Mouse (Mus musculus) brain, adult 10 weeks (tissue): ENCODE measurements around the gene Umodl1. TPM values are rescaled to one million over a fixed set of nuclear protein-coding genes. Genes with fewer than 3 reads are reported as not detected.

Source experiments
- polyA plus RNA-seq: library from polyadenylated mRNA; stranded (reverse); fragments of 350-450 nt; fragmentation: Illumina TruSeq; extraction: RNeasy Lipid Tissue Mini Kit (QIAGEN cat#74804); gene quantifications from one replicate; pipeline ENCODE4 v1.2.3, GENCODE M21; 2015; ENCODE audit warnings: low read depth, low replicate concordance

Umodl1 gene
- 0.12 TPM for polyA plus RNA-seq

GRCm38 (mm10) chr17:30954340-30954739, at the start of gene Umodl1:
TSS of gene Umodl1 (plus strand) at chr17:30954640.

GRCm38 (mm10) chr17:31057151-31057890, 102.9 kb downstream of the Umodl1 start, which contains the start of gene Abcg1:
TSS of gene Abcg1 (plus strand) at chr17:31057675.

Other genes starting within 250 kb of the Umodl1 start
- gene Glp1r, start 52.8 kb upstream of the Umodl1 start, polyA plus RNA-seq, result 0.61 TPM
- 32.3 TPM for gene Abcg1, start 103.0 kb downstream of the Umodl1 start, polyA plus RNA-seq
- gene Tff3, start 175.0 kb downstream of the Umodl1 start, polyA plus RNA-seq, result not detected
- gene Tff2, start 189.6 kb downstream of the Umodl1 start, polyA plus RNA-seq, result not detected
- gene Tff1, start 210.6 kb downstream of the Umodl1 start, polyA plus RNA-seq, result not detected
- gene Tmprss3, start 244.3 kb downstream of the Umodl1 start, polyA plus RNA-seq, result not detected